In genomic region chr5:135529310-135529709, GRCm38 (mm10) we compare ENCODE assay signal across 20 mouse cellular contexts. TPM values are rescaled to one million over a fixed set of nuclear protein-coding genes. Genes with fewer than 3 reads are reported as not detected.
DNase-seq lines count a peak whose midpoint lies in the region; ATAC-seq and TF ChIP-seq lines count a peak whose summit lies in the region.
"Had no signal": no experiment of that assay in that cellular context is flagged by ENCODE, and none has a peak within 500 bp of the region (broad histone marks: within the 10 kb centered on the region; RNA-seq: fewer than 3 reads in every experiment).

No protein-coding gene starts in this region.

- H3K27ac ChIP-seq in kidney, postnatal 0 days = no peak overlapping the region
- no peak overlapping the region for H3K27ac ChIP-seq in midbrain, postnatal 0 days (ENCODE audit: low read depth, low read length)
- no peak overlapping the region for H3K27ac ChIP-seq in midbrain, embryonic 15.5 days
- no peak overlapping the region for H3K27ac ChIP-seq in stomach, postnatal 0 days (replicated peaks)
- H3K27ac ChIP-seq: embryonic facial prominence, embryonic 10.5 days; limb, embryonic 12.5 days had no signal

- H3K9ac ChIP-seq in kidney, postnatal 0 days (ENCODE audit: low read depth, low read length) = no peak overlapping the region
- H3K9ac ChIP-seq in midbrain, postnatal 0 days (replicated peaks; ENCODE audit: low read length, poor library complexity, severe bottlenecking) = no peak overlapping the region
- no peak overlapping the region for H3K9ac ChIP-seq in midbrain, embryonic 15.5 days
- H3K9ac ChIP-seq in stomach, postnatal 0 days (ENCODE audit: low read length) = no peak overlapping the region
- H3K9ac ChIP-seq: limb, embryonic 12.5 days had no signal

- H3K27me3 ChIP-seq in kidney, postnatal 0 days (ENCODE audit: insufficient read depth, low read length) = no peaks in the 10 kb centered on the region
- H3K27me3 ChIP-seq in midbrain, postnatal 0 days (ENCODE audit: insufficient read depth, low read length) = no peaks in the 10 kb centered on the region
- no peaks in the 10 kb centered on the region for H3K27me3 ChIP-seq in midbrain, embryonic 15.5 days (replicated peaks)
- no peaks in the 10 kb centered on the region for H3K27me3 ChIP-seq in stomach, postnatal 0 days (ENCODE audit: control insufficient read depth, insufficient read depth, low read length)
- H3K27me3 ChIP-seq: limb, embryonic 12.5 days had no signal

- peaks cover 12% of the 10 kb centered on the region for H3K4me1 ChIP-seq in kidney, postnatal 0 days (replicated peaks; ENCODE audit: insufficient read depth, low read length)
- H3K4me1 ChIP-seq in midbrain, postnatal 0 days (ENCODE audit: insufficient read depth, low read length) = no peaks in the 10 kb centered on the region
- H3K4me1 ChIP-seq in midbrain, embryonic 15.5 days = no peaks in the 10 kb centered on the region
- no peaks in the 10 kb centered on the region for H3K4me1 ChIP-seq in stomach, postnatal 0 days (replicated peaks; ENCODE audit: control insufficient read depth, insufficient read depth)

- H3K36me3 ChIP-seq in kidney, postnatal 0 days (ENCODE audit: insufficient read depth, low read length) = no peaks in the 10 kb centered on the region
- no peaks in the 10 kb centered on the region for H3K36me3 ChIP-seq in midbrain, postnatal 0 days (ENCODE audit: insufficient read depth, low read length)
- H3K36me3 ChIP-seq in midbrain, embryonic 15.5 days (replicated peaks) = no peaks in the 10 kb centered on the region
- no peaks in the 10 kb centered on the region for H3K36me3 ChIP-seq in stomach, postnatal 0 days (ENCODE audit: control insufficient read depth, insufficient read depth, low read length)

- H3K4me2 ChIP-seq in kidney, postnatal 0 days (ENCODE audit: low read length) = no peak overlapping the region
- no peak overlapping the region for H3K4me2 ChIP-seq in midbrain, postnatal 0 days (ENCODE audit: low read depth, low read length, poor library complexity, severe bottlenecking)
- no peak overlapping the region for H3K4me2 ChIP-seq in midbrain, embryonic 15.5 days
- H3K4me2 ChIP-seq in stomach, postnatal 0 days (replicated peaks; ENCODE audit: low read depth) = no peak overlapping the region
- H3K4me2 ChIP-seq: limb, embryonic 12.5 days had no signal

- 90% methylated on average over 3 of the region's 3 CpGs for WGBS in kidney, postnatal 0 days
- WGBS in midbrain, postnatal 0 days = 79% methylated on average over 3 of the region's 3 CpGs
- WGBS in midbrain, embryonic 15.5 days = 75% methylated on average over 3 of the region's 3 CpGs
- WGBS in stomach, postnatal 0 days = 78% methylated on average over 3 of the region's 3 CpGs

- peak; percentile 41 for DNase-seq in embryo, embryonic 10 days (ENCODE audit: low spot score)
- DNase-seq in embryo, embryonic 11 days = no peak
- DNase-seq in kidney, postnatal 0 days (ENCODE audit: low spot score) = no peak
- DNase-seq in kidney, postnatal 10 days = no peak
- no peak for DNase-seq in midbrain, postnatal 0 days (ENCODE audit: low spot score)
- DNase-seq in stomach, postnatal 0 days (ENCODE audit: low spot score) = no peak
- DNase-seq in right cerebral cortex, adult 18-20 months = no peak
- DNase-seq: cerebellum, adult 2 months; heart, adult 18-20 months; heart, postnatal 14 days; kidney, postnatal 14 days; layer of hippocampus, postnatal 36 days; lung, adult 2 months had no signal

- H3K4me3 ChIP-seq in kidney, postnatal 0 days (replicated peaks; ENCODE audit: low read depth, low read length) = no peak overlapping the region
- no peak overlapping the region for H3K4me3 ChIP-seq in midbrain, postnatal 0 days (ENCODE audit: low read depth, low read length)
- no peak overlapping the region for H3K4me3 ChIP-seq in midbrain, embryonic 15.5 days
- no peak overlapping the region for H3K4me3 ChIP-seq in stomach, postnatal 0 days (ENCODE audit: low read depth, low read length)
- H3K4me3 ChIP-seq: embryonic facial prominence, embryonic 10.5 days; limb, embryonic 12.5 days had no signal

- TF ChIP-seq CTCF in kidney, postnatal 0 days (IDR thresholded peaks at IDR 0.05; ENCODE audit: low read depth) = peak; percentile 58; the same call in 1 of the 2 replicates
- peak; percentile 50 for TF ChIP-seq CTCF in midbrain, postnatal 0 days (IDR thresholded peaks at IDR 0.05)
- TF ChIP-seq CTCF in stomach, postnatal 0 days (IDR thresholded peaks at IDR 0.05; ENCODE audit: low read depth) = peak; percentile 55

- TF ChIP-seq EP300 in stomach, postnatal 0 days (optimal IDR thresholded peaks at IDR 0.05) = no peak

- ATAC-seq in kidney, postnatal 0 days (replicated peaks; ENCODE audit: low FRiP score, low read depth) = no peak
- ATAC-seq in midbrain, postnatal 0 days (ENCODE audit: low FRiP score) = no peak
- ATAC-seq in midbrain, embryonic 15.5 days (replicated peaks) = no peak
- no peak for ATAC-seq in stomach, postnatal 0 days (ENCODE audit: low FRiP score, low TSS enrichment)
- ATAC-seq: inflammation-experienced regulatory T-cells, adult 6 months had no signal

- no peaks in the 10 kb centered on the region for H3K9me3 ChIP-seq in kidney, postnatal 0 days (replicated peaks; ENCODE audit: low read length)
- no peaks in the 10 kb centered on the region for H3K9me3 ChIP-seq in midbrain, postnatal 0 days (ENCODE audit: low read length)
- H3K9me3 ChIP-seq in midbrain, embryonic 15.5 days = no peaks in the 10 kb centered on the region
- H3K9me3 ChIP-seq in stomach, postnatal 0 days (ENCODE audit: control insufficient read depth, low read length) = no peaks in the 10 kb centered on the region
- H3K9me3 ChIP-seq: embryonic facial prominence, embryonic 10.5 days; limb, embryonic 12.5 days had no signal

RNA-seq across cellular contexts. Expression of gene Hip1, which starts 15.6 kb away (rescaled TPM):
- polyA plus RNA-seq in kidney, postnatal 0 days (2015; fragmentation: Nextera tagmentation; extraction: Ambion mirVana) = 23.0 TPM in 2 replicates
- 122 and 126 TPM in 2 replicates for total RNA-seq in midbrain, postnatal 0 days (2014; rRNA removed)
- 24.9 and 28.3 TPM in 2 replicates for polyA plus RNA-seq in midbrain, postnatal 0 days (2015; fragmentation: Nextera tagmentation; extraction: Ambion mirVana)
- polyA plus RNA-seq in midbrain, embryonic 15.5 days (2015; fragmentation: Nextera tagmentation; extraction: Ambion mirVana) = 37.6 and 38.2 TPM in 2 replicates
- polyA plus RNA-seq in stomach, postnatal 0 days (2015; fragmentation: Nextera tagmentation; extraction: Ambion mirVana) = 4.9 and 7.3 TPM in 2 replicates

RNA-seq across cellular contexts. Expression of gene Ccl26, which starts 34.1 kb away (rescaled TPM):
- polyA plus RNA-seq in kidney, postnatal 0 days (2015; fragmentation: Nextera tagmentation; extraction: Ambion mirVana) = not detected in 2 replicates
- total RNA-seq in midbrain, postnatal 0 days (2014; rRNA removed) = not detected in 2 replicates
- polyA plus RNA-seq in midbrain, postnatal 0 days (2015; fragmentation: Nextera tagmentation; extraction: Ambion mirVana) = not detected in 2 replicates
- not detected in 2 replicates for polyA plus RNA-seq in midbrain, embryonic 15.5 days (2015; fragmentation: Nextera tagmentation; extraction: Ambion mirVana)
- not detected in 2 replicates for polyA plus RNA-seq in stomach, postnatal 0 days (2015; fragmentation: Nextera tagmentation; extraction: Ambion mirVana)
- total RNA-seq: heart, adult 18-20 months; heart, postnatal 14 days; layer of hippocampus, postnatal 36 days; megakaryocyte-erythroid progenitor cell, adult 5-6 weeks had no signal
- polyA plus RNA-seq: cerebellum, adult 2 months; embryonic facial prominence, embryonic 10.5 days; inflammation-experienced regulatory T-cells, adult 6 months; limb, embryonic 12.5 days; lung, adult 2 months; stomach, embryonic 16.5 days; urinary bladder, adult 2 months had no signal

RNA-seq across cellular contexts. Expression of gene Ccl24, which starts 43.5 kb away (rescaled TPM):
- 0.89 and 1.1 TPM in 2 replicates for polyA plus RNA-seq in kidney, postnatal 0 days (2015; fragmentation: Nextera tagmentation; extraction: Ambion mirVana)
- total RNA-seq in midbrain, postnatal 0 days (2014; rRNA removed) = 0.66 and 2.2 TPM in 2 replicates
- 1.9 and 2.4 TPM in 2 replicates for polyA plus RNA-seq in midbrain, postnatal 0 days (2015; fragmentation: Nextera tagmentation; extraction: Ambion mirVana)
- 1.2 and 2.8 TPM in 2 replicates for polyA plus RNA-seq in midbrain, embryonic 15.5 days (2015; fragmentation: Nextera tagmentation; extraction: Ambion mirVana)
- polyA plus RNA-seq in stomach, postnatal 0 days (2015; fragmentation: Nextera tagmentation; extraction: Ambion mirVana) = 1.7 and 2.8 TPM in 2 replicates
- total RNA-seq: layer of hippocampus, postnatal 36 days; megakaryocyte-erythroid progenitor cell, adult 5-6 weeks had no signal
- polyA plus RNA-seq: inflammation-experienced regulatory T-cells, adult 6 months had no signal
